Mouse (Mus musculus): ENCODE measurements at regions not wholly inside any gene's neighbourhood (a gene's known extent, or its start where the extent isn't known, plus 50 kb on each side); places are given as distances from the start of the nearest gene placed in this dataset.

DNA sequence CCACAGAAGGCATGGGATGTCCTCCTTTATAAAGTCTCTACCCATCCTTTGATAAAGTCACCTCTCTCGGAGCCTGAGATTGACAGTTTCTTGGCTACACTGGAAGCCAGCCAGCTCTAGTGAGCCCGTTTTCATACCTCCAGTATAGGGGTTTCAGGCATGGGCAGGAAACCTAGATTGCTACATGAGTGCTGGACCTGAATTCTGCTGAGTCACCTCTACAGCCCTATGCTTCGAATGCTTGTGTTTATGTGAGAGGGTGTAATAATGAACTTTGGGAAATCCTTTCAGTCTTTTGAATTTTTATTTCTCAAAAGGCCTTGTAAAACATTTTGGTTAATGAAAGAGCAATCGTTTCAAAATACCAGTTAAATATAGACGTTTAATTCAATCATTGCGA is 53.5 kb upstream of the Itga4 start:
- TF ChIP-seq CTCF (IDR thresholded peaks at IDR 0.05; ENCODE audit: borderline replicate concordance, insufficient read depth, low read depth, low read length) (no peak), POLR2A (IDR thresholded peaks at IDR 0.05; ENCODE audit: borderline replicate concordance, insufficient read depth, low read length) (no peak)
